Mouse (Mus musculus): ENCODE data around the gene E130308A19Rik.
A peak's percentile ranks its signal among the peaks of the same experiment; 100 is the strongest.

Gene E130308A19Rik

GRCm38 (mm10) chr4:59625998-59626910 lies at the start of gene E130308A19Rik:
E130308A19Rik (plus strand) TSS chr4:59626211.
- DNase-seq (ENCODE audit: low spot score) = peak; percentile 71

GRCm38 (mm10) chr4:59580495-59581281 lies 45.3 kb upstream of the E130308A19Rik start:
- DNase-seq (ENCODE audit: low spot score) = peak; percentile 14

- peak; percentile 99 for DNase-seq (ENCODE audit: low spot score)
Measured at GRCm38 (mm10) chr4:59581314-59582185, 44.5 kb upstream of the E130308A19Rik start, which contains the start of gene Hsdl2. Hsdl2 (plus strand) TSS chr4:59581563.

GRCm38 (mm10) chr4:59582186-59582585 lies 43.8 kb upstream of the E130308A19Rik start:
- no peak for DNase-seq (ENCODE audit: low spot score)

DNA sequence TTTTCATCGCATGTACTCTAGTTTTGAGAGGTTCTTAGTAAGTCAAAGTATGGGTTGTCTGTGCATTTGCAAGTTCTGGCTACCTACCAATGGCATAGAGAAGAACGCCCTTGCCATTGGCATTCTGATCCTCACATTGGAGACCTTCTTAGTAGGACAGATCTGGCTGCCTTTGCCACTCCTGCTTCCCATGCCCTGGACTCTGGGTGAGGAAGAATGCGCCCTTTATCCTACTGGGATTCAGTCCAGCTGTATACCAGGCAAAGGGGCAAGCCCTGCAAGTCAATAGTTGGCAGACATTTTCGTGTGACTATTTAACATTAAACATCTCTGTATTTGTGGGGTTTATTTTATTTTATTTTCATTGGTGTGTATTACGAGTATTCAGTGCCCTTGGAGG lies 40.9 kb upstream of the E130308A19Rik start:
- no peak for DNase-seq (ENCODE audit: low spot score)

- DNase-seq (ENCODE audit: low spot score) = no peak
Measured at GRCm38 (mm10) chr4:59587215-59587871, 38.7 kb upstream of the E130308A19Rik start.

DNA sequence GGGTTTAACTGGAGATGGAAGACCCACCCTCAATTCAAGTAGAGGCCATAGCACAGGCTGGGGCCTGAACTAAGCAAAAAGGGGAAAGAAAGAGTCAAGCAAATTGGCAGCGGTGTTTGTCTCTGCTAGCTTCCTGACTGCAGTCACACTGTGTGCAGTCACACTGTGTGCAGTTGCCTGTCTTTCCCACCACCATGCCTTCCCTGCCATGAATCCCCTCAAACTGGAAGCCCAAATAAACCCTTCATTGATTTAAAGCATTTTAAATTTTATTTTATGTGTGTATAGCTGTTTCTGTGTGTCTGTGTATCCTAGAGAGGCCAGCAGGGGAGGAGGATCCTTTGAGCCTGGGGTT lies 38.2 kb upstream of the E130308A19Rik start:
- no peak for DNase-seq (ENCODE audit: low spot score)

DNA sequence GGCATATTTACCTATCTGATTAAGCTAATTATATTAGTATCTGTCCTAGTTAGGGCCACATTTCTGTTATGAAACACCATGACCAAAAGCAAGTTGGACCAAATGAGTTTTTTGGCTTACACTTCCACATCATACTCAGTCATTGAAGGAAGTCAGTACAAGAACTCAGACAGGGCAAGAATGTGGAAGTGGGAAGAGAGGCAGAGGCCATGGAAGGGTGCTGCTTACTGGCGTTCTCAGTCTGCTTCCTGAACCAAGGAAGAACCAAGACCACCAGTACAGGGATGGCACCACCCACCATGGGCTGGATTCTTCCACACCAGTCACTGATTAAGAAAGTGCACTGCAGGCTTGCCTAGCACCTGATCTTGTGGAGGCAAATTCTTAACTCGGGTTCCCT lies 31.4 kb upstream of the E130308A19Rik start:
- no peak for DNase-seq (ENCODE audit: low spot score)

DNA sequence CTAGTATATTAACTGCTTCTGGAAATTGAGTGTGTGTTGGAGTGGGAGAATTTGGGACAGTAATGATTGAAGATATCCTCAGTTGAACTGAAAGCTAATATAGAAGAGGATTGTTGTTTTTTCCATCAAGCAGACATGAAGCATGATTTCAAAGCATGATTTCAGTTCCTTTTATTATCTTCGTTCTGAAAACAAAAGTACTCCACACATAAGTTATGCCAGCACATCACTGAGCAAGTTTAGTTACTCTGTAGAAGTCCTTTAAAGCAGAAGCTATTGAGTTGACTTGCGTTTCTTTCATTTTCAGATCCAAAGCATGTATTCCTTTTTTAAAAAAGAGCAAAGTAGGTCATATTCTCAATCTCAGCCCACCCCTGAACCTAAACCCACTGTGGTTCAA lies 29.5 kb upstream of the E130308A19Rik start:
- no peak for DNase-seq (ENCODE audit: low spot score)

- no peak for DNase-seq (ENCODE audit: low spot score)
Measured at GRCm38 (mm10) chr4:59602704-59603103, 23.3 kb upstream of the E130308A19Rik start.

DNA sequence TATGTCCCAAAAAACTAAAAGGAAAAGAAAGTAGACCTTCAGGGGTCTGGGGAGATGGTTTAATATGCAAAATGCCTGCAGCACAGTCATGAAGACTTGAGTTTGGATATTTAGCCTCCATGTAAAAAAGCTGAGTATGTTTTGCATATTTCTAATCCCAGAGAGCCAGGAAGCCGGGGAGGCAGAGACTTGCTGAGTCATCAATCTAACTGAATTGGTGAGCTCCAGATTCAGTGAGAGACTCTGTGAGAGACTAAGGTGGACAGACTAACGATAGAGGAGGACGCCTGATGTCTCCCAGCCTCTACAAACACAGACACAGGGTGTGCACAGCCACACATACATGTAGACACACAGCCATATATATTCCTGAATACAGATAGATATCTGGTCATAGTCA lies 21.1 kb upstream of the E130308A19Rik start:
- DNase-seq (ENCODE audit: low spot score) = no peak

GRCm38 (mm10) chr4:59605501-59605900 lies 20.5 kb upstream of the E130308A19Rik start:
- no peak for DNase-seq (ENCODE audit: low spot score)

DNA sequence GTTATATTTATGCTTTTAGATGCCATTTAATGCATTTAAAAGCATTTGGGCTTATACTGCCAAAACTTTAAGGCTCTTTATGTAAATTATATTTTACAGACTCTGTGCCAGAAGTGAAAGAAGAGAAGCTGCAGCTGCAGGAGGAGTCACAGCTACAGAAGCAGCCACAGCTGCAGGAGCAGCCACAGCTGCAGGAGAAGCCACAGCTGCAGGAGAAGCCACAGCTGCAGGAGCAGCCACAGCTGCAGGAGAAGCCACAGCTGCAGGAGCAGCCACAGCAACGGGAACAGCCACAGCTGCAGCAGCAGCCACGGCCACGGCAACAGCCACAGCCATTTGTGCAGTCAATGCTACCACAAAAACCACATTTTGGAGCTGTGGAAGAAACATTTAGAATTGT lies 15.6 kb upstream of the E130308A19Rik start:
- DNase-seq (ENCODE audit: low spot score) = no peak

DNA sequence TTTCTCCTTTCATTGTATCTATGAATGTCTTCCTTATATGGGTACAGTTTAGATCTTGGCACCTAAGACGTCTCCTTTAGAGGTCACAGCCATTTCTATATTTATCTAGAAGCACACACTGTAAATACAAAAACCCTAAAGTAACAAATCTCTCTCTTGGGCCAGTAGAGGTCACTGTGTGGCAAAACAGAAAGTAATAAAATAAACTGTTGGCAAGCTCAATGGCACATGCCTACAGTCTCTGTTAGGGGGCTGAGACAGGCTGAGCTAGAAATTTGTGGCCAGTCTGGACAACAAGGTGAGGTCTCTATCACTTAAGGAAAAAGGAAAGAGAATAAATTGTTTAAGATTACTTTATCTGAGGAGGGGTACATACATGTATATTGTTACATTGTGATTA lies 11.0 kb upstream of the E130308A19Rik start:
- peak; percentile 6 for DNase-seq (ENCODE audit: low spot score)

DNA sequence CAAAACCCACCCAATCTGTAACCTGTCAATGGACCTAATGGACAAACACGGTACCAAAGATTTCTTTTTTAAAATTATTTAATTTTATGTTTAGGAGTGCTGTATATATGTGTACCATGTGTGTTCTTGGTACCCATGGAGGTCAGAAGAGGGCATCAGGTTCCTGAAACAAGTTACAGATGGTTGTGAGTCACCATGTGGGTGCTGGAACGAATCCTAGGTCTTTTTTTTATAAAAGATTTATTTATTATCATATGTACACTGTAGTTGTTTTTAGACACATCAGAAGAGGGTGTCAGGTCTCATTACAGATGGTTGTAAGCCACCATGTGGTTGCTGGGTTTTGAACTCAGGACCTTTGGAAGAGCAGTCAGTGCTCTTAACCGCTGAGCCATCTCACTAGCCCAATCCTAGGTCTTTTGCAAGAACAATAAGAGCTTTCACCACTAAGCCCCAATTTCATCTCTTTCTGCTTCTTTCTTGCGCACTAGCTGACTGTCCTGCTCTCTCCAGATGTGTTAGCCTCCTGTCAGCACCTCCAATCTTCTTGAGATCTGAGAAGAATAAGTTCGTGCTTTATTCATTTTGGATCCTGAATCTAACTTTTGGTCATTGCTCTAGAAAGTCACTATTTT lies 6.3 kb upstream of the E130308A19Rik start:
- no peak for DNase-seq (ENCODE audit: low spot score)

- DNase-seq (ENCODE audit: low spot score) = no peak
Measured at GRCm38 (mm10) chr4:59625676-59625997, 374 bp upstream of the E130308A19Rik start.

- no peak for DNase-seq (ENCODE audit: low spot score)
Measured at GRCm38 (mm10) chr4:59628255-59628654, 2.2 kb downstream of the E130308A19Rik start.

DNA sequence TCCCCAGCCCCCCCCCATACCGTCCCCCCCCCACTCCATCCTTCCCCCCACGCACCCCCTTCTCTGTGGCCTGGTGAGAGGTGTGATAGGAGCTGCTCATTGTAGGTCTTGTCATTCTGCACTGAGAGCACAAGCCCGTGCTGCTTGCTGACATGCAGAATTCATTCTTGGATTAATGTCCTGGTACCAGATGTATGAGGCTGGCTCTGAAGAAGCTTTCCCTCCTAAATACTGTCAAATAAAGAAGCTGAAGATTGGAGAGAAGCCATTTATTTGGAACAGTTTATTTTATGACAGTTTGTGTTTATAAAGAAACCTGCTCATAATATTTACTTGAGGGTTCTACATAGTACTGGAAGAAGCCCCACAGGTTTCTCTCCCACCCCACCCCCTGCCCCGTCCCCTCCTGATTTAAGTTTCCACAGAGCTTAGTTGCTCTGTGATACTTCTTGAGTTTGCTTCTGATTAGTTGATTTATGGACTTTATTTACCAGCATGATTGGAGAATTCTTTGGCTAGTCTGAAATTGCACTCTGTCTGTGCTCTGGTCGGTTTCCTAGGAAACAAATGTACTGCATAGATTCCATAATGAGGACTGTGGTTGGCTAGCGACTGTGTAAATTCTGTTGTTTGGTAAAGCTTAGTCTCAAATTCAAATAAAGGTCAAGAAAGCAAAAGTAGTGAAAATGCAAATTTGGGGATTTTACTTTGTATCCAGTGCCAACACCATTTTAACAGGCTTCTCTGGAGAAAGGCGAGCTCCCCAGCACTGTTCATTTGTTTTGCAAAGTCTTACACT lies 3.3 kb downstream of the E130308A19Rik start:
- no peak for DNase-seq (ENCODE audit: low spot score)

DNA sequence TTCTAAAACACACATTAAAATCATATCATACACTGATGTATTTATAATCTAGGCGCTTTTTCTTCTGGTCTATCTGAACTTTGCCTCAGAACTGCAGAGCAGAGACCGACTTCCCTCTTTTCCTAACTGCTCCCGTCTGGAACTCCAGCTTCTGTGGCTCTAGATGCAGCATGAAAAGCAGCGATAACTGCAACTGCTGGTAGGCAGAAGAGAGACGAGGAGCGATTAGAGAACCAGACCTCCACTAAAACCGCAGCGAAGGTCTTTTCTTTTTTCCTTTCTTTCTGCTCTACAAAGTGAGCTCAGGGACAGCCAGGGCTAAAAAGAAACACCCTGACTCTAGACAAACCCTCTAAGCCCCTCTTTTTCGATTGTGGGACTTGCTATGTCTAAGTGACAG lies 4.1 kb downstream of the E130308A19Rik start:
- DNase-seq (ENCODE audit: low spot score) = no peak

DNA sequence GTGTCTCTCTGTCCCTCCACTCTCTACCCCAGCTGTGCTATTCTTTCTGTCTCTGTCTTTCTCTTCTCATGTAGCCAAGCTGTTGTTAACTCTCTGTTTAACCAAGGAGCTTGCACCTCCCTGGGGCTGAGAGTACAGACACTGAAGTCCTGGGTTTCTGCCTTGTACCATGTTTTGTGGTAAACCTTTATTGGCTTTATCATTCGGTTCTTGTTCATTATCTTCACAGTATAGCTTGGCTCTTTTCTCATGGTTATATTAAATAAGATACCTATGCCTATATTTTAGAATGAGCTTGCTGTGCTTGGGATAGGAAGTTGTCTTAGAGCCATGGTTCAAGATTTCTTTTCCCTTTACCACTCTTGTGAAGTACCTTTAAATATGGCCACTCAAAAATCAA lies 8.5 kb downstream of the E130308A19Rik start:
- no peak for DNase-seq (ENCODE audit: low spot score)

Data from spleen, adult 12 weeks (tissue).